In the genomic region with DNA sequence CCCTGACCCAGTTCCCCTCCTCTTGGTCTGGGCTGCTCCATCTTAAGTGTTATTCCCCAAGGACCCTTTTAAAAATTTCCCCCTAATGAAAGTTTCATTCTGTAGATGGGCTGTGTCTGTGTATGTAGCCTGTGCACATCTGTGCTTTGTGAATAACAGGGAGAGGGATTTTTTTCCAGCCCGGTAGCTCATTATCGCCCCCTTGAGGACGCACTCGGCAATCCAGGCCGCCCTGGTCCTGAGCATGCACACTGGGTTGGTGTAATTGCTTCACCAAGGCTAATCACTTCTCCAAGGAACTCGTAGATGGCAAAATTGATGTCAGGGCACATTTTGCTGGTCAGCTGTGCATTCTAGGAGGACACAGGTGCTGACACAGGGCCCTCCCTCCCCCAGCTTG, we compare ENCODE assay signal across 9 mouse cellular contexts. TPM values are rescaled to one million over a fixed set of nuclear protein-coding genes. Genes with fewer than 3 reads are reported as not detected.
DNase-seq lines count a peak whose midpoint lies in the region; ATAC-seq and TF ChIP-seq lines count a peak whose summit lies in the region.
"Had no signal": no experiment of that assay in that cellular context is flagged by ENCODE, and none has a peak within 500 bp of the region (broad histone marks: within the 10 kb centered on the region; RNA-seq: fewer than 3 reads in every experiment).

No protein-coding gene starts in this region.

- H3K4me3 ChIP-seq in bone marrow, adult 2 months (replicated peaks; ENCODE audit: control insufficient read depth, low read depth, low read length): no peak overlapping the region
- no peak overlapping the region for H3K4me3 ChIP-seq in hindbrain, postnatal 0 days (ENCODE audit: low read length)
- H3K4me3 ChIP-seq: embryonic facial prominence, embryonic 13.5 days had no signal

- WGBS in bone marrow, adult 2 months: 8% methylated on average over 6 of the region's 6 CpGs
- 7% methylated on average over 6 of the region's 6 CpGs for WGBS in hindbrain, postnatal 0 days

- no peak for TF ChIP-seq POLR2A in bone marrow, adult 2 months (IDR thresholded peaks at IDR 0.05; ENCODE audit: borderline replicate concordance, control insufficient read depth, low read depth, low read length)

- no peak overlapping the region for H3K9ac ChIP-seq in hindbrain, postnatal 0 days (replicated peaks; ENCODE audit: low read length)
- H3K9ac ChIP-seq: embryonic facial prominence, embryonic 13.5 days had no signal

- no peak overlapping the region for H3K4me2 ChIP-seq in hindbrain, postnatal 0 days (ENCODE audit: low read depth, low read length)
- H3K4me2 ChIP-seq: embryonic facial prominence, embryonic 13.5 days had no signal

- H3K36me3 ChIP-seq in hindbrain, postnatal 0 days (ENCODE audit: insufficient read depth, low read length): no peaks in the 10 kb centered on the region
- H3K36me3 ChIP-seq: embryonic facial prominence, embryonic 13.5 days had no signal

- 0 out of 2 replicates have a peak, but pooled peaks cover 3% of the 10 kb centered on the region for H3K27me3 ChIP-seq in hindbrain, postnatal 0 days (ENCODE audit: insufficient read depth, low read length)

- no peaks in the 10 kb centered on the region for H3K4me1 ChIP-seq in bone marrow, adult 2 months (ENCODE audit: control insufficient read depth, insufficient read depth, low read length)
- H3K4me1 ChIP-seq in hindbrain, postnatal 0 days (ENCODE audit: insufficient read depth, low read length): peaks cover 3% of the 10 kb centered on the region

- H3K9me3 ChIP-seq in hindbrain, postnatal 0 days (ENCODE audit: low read length): no peaks in the 10 kb centered on the region
- H3K9me3 ChIP-seq: embryonic facial prominence, embryonic 13.5 days had no signal

- H3K27ac ChIP-seq in bone marrow, adult 2 months (ENCODE audit: control insufficient read depth, insufficient read depth, low read depth, low read length, poor library complexity): no peak overlapping the region
- no peak overlapping the region for H3K27ac ChIP-seq in hindbrain, postnatal 0 days
- H3K27ac ChIP-seq: embryonic facial prominence, embryonic 13.5 days had no signal

- ATAC-seq in hindbrain, postnatal 0 days: no peak
- peak; percentile 70 for ATAC-seq in megakaryocyte progenitor cell, adult 5-6 weeks (replicated peaks; ENCODE audit: poor library complexity)

- DNase-seq in heart, adult 8-10 months (ENCODE audit: low spot score): peak; percentile 6
- DNase-seq in heart, adult 11 months: no peak
- peak; percentile 46 for DNase-seq in right cerebral cortex, postnatal 14 days
- DNase-seq in right cerebral cortex, postnatal 10 days (ENCODE audit: low spot score in 2 of 2): no peak
- DNase-seq in hindbrain, postnatal 0 days (ENCODE audit: low spot score): peak; percentile 46
- no peak for DNase-seq in urinary bladder, postnatal 4 days (ENCODE audit: low spot score in 2 of 2)

- peak; percentile 56 for TF ChIP-seq CTCF in bone marrow, adult 2 months (IDR thresholded peaks at IDR 0.05; ENCODE audit: control insufficient read depth, insufficient read depth, low read length)
- peak; percentile 80 for TF ChIP-seq CTCF in hindbrain, postnatal 0 days (IDR thresholded peaks at IDR 0.05; ENCODE audit: low read depth)

RNA-seq across cellular contexts. Expression of gene Epha8, which starts 14.3 kb away (rescaled TPM):
- under 1 TPM in 1 of 4 experiments, not detected in 3; 0.13 TPM for total RNA-seq in heart, adult 8-10 months (2022)
- polyA plus RNA-seq in bone marrow, adult 2 months (2011; ENCODE audit: insufficient read depth, insufficient read length, low replicate concordance, missing spikeins): not detected in 2 replicates
- 52.9 and 59.3 TPM in 2 replicates for total RNA-seq in hindbrain, postnatal 0 days (2014; rRNA removed)
- polyA plus RNA-seq in hindbrain, postnatal 0 days (2015; fragmentation: Nextera tagmentation; extraction: Ambion mirVana): 13.3 and 14.2 TPM in 2 replicates
- total RNA-seq in megakaryocyte progenitor cell, adult 5-6 weeks (2015): not detected in 2 replicates
- not detected in 2 replicates for total RNA-seq in megakaryocyte progenitor cell, adult 5-6 weeks (2017)

Comparison
In these comparisons a context has a peak if more than half of its experiments do, and no peak if none do; other contexts are left out.
1. DNase-seq: peak in heart, adult 8-10 months (single experiment), right cerebral cortex, postnatal 14 days (single experiment) and hindbrain, postnatal 0 days (single experiment); none in heart, adult 11 months (single experiment), right cerebral cortex, postnatal 10 days (0 of 2) and urinary bladder, postnatal 4 days (0 of 2).
2. RNA of gene Epha8, which starts 14.3 kb away (total RNA-seq): 52.9 to 59.3 TPM in hindbrain, postnatal 0 days; 0.13 TPM in heart, adult 8-10 months and not detected in megakaryocyte progenitor cell, adult 5-6 weeks; every median in the first group is over 10 times any median in the second.